Mouse (Mus musculus): ENCODE data around the gene Eml2. TPM values are rescaled to one million over a fixed set of nuclear protein-coding genes. Genes with fewer than 3 reads are reported as not detected.

The Eml2 gene
- polyA plus RNA-seq, 1 experiment from 2014 or later: 1.9 TPM

DNA sequence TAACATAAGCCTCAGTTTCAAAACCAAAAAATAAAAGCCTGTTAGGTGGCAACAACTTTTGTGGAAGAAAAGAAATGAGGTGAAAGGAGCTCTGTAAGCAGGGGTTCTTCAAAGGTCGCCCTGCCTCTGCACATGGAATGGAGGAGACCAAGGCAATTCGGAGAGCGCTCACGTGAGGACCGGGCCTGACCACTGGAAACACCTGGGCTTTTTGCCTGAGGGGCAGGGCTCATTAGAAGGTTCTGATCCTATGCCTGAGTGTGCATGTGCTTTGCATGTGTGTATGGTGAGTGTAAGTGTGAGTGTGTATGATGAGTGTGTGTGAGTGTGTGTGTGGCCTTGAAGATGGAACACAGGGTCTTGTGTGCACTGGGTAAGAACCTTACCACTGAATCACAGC, 54.7 kb downstream of the Eml2 start:
- H3K4me1 ChIP-seq (replicated peaks; ENCODE audit: control insufficient read depth, insufficient read depth, low read length): peaks cover 9% of the 10 kb centered on the region; the same call in 1 of the 2 replicates
- no peak overlapping the region for H3K9ac ChIP-seq (ENCODE audit: low read length)
- H3K27me3 ChIP-seq (replicated peaks; ENCODE audit: control insufficient read depth, insufficient read depth, low read length): no peaks in the 10 kb centered on the region
- no peak overlapping the region for H3K27ac ChIP-seq (ENCODE audit: low read depth)
- H3K9me3 ChIP-seq (ENCODE audit: control insufficient read depth, low read length): no peaks in the 10 kb centered on the region
- no peak for DNase-seq (ENCODE audit: low spot score)
- no peak overlapping the region for H3K4me3 ChIP-seq (ENCODE audit: low read depth, low read length)
- 0 out of 2 replicates have a peak, but pooled peaks cover under 1% of the 10 kb centered on the region for H3K36me3 ChIP-seq (ENCODE audit: control insufficient read depth, insufficient read depth, low read length)
- ATAC-seq (replicated peaks; ENCODE audit: low FRiP score, low TSS enrichment, low read depth): no peak
- 94% methylated on average over 5 of the region's 5 CpGs for WGBS
- no peak overlapping the region for H3K4me2 ChIP-seq (ENCODE audit: low read length)

DNA sequence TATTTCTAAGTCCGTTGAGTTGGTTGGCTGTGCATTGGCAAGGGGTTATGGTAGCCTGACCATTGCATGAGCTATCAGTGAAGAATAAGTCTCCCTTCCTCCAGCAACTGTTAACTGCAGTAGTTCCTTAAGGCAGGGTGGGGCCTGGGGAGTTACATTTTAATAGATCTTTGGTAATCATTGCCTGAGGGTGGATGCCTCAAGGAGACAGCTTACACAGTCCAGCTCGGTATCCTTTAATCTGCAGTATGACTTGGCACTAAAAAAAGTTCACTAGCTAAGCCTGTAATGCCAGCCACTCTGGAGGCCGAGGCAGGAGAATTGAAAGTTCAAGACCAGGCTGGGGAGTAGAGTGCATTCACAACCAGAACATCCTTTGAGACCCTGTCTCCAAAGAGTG, 55.6 kb downstream of the Eml2 start:
- H3K27ac ChIP-seq (ENCODE audit: low read depth): no peak overlapping the region
- no peak overlapping the region for H3K4me3 ChIP-seq (ENCODE audit: low read depth, low read length)
- no peaks in the 10 kb centered on the region for H3K36me3 ChIP-seq (ENCODE audit: control insufficient read depth, insufficient read depth, low read length)
- no peaks in the 10 kb centered on the region for H3K27me3 ChIP-seq (replicated peaks; ENCODE audit: control insufficient read depth, insufficient read depth, low read length)
- WGBS: 79% methylated on average over 3 of the region's 3 CpGs
- H3K9ac ChIP-seq (ENCODE audit: low read length): no peak overlapping the region
- no peaks in the 10 kb centered on the region for H3K9me3 ChIP-seq (ENCODE audit: control insufficient read depth, low read length)
- no peak for DNase-seq (ENCODE audit: low spot score)
- peaks cover 14% of the 10 kb centered on the region; the same call in 1 of the 2 replicates for H3K4me1 ChIP-seq (replicated peaks; ENCODE audit: control insufficient read depth, insufficient read depth, low read length)
- no peak overlapping the region for H3K4me2 ChIP-seq (ENCODE audit: low read length)
- ATAC-seq (replicated peaks; ENCODE audit: low FRiP score, low TSS enrichment, low read depth): no peak

DNA sequence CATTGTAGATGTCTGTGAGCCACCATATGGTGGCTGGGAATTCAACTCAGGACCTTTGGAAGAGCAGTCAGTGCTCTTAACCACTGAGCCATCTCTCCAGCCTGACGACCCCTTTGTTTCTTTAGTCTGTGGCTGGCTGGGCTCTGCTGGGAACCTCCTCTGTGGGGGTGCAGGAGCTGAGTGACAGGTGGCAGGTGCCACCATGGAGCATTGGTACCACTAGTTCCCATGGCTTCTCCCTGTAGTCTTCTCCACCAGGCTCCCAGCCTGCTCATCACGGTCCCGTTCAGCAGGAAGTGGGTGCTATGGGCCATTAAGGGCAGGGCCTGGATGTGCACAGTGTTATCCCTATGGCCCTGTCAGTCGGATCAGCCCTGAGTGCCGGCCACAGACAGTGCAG, 58.4 kb downstream of the Eml2 start:
- no peak overlapping the region for H3K27ac ChIP-seq (ENCODE audit: low read depth)
- DNase-seq (ENCODE audit: low spot score) (no peak), ATAC-seq (replicated peaks; ENCODE audit: low FRiP score, low TSS enrichment, low read depth) (no peak)
- no peaks in the 10 kb centered on the region for H3K36me3 ChIP-seq (ENCODE audit: control insufficient read depth, insufficient read depth, low read length)
- no peak overlapping the region for H3K9ac ChIP-seq (ENCODE audit: low read length)
- no peaks in the 10 kb centered on the region for H3K27me3 ChIP-seq (replicated peaks; ENCODE audit: control insufficient read depth, insufficient read depth, low read length)
- no peak overlapping the region for H3K4me3 ChIP-seq (ENCODE audit: low read depth, low read length)
- H3K9me3 ChIP-seq (ENCODE audit: control insufficient read depth, low read length): no peaks in the 10 kb centered on the region
- H3K4me2 ChIP-seq (ENCODE audit: low read length): no peak overlapping the region
- WGBS: 75% methylated on average over 5 of the region's 5 CpGs
- peaks cover 11% of the 10 kb centered on the region; the same call in 1 of the 2 replicates for H3K4me1 ChIP-seq (replicated peaks; ENCODE audit: control insufficient read depth, insufficient read depth, low read length)

DNA sequence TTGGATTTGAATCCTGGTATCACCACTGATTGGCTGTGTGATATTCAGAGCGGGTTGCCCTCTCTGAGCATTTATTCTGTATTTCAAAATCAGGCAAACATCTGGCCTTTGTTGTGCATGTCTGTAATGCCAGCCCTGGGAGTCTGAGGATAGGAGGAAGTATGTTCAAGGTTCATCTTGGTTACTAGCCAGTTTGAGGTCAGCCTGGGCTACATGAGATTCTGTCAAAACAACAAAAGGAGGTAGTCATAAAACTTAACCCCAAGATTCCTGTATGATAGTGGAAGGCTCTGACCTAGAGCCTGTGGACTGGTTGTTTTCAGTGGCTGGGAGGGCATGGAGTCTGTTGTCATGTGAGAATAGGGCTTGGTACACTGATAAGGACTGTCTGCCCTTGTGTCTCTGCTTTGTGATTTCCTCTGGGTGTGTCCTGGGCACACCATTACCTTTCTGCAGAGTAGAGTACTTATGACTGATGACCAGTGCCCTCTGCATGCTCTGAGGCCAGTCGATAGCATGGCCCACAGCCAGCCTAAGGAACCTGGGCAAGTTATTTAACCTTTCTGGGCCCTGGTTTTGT, 59.0 kb downstream of the Eml2 start:
- Histone ChIP-seq H3K4me3 (ENCODE audit: low read depth, low read length) (no peak overlapping the region), H3K4me2 (ENCODE audit: low read length) (no peak overlapping the region), H3K27me3 (replicated peaks; ENCODE audit: control insufficient read depth, insufficient read depth, low read length) (no peaks in the 10 kb centered on the region), H3K36me3 (ENCODE audit: control insufficient read depth, insufficient read depth, low read length) (no peaks in the 10 kb centered on the region), H3K9me3 (ENCODE audit: control insufficient read depth, low read length) (no peaks in the 10 kb centered on the region), H3K27ac (ENCODE audit: low read depth) (no peak overlapping the region), H3K9ac (ENCODE audit: low read length) (no peak overlapping the region), H3K4me1 (replicated peaks; ENCODE audit: control insufficient read depth, insufficient read depth, low read length) (peaks cover 10% of the 10 kb centered on the region; the same call in 1 of the 2 replicates)
- no peak for ATAC-seq (replicated peaks; ENCODE audit: low FRiP score, low TSS enrichment, low read depth)
- WGBS: 89% methylated on average over 2 of the region's 2 CpGs
- DNase-seq (ENCODE audit: low spot score): no peak

DNA sequence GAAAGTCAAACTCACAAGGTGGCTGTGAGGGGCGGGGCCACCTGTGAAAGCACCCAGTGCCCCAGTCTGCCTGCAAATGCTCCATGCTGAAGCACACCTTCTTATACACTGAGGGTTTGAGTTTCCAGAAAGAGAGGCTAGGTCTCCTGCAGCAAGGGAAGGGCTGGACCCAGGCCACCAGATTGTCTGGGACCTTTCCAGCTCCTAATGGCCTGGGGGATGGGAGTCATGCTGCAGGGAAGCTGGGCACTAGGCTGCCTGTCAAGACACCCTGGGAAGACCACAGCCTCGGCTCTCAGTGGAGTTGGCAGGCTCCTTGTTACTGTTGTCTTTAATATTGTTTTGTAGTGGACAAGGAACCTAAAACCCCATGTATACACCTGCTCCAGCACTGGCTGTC, 60.2 kb downstream of the Eml2 start:
- Histone ChIP-seq H3K9ac (ENCODE audit: low read length) (no peak overlapping the region), H3K4me1 (replicated peaks; ENCODE audit: control insufficient read depth, insufficient read depth, low read length) (peaks cover 10% of the 10 kb centered on the region; the same call in 1 of the 2 replicates), H3K36me3 (ENCODE audit: control insufficient read depth, insufficient read depth, low read length) (no peaks in the 10 kb centered on the region), H3K27me3 (replicated peaks; ENCODE audit: control insufficient read depth, insufficient read depth, low read length) (no peaks in the 10 kb centered on the region), H3K4me3 (ENCODE audit: low read depth, low read length) (no peak overlapping the region), H3K4me2 (ENCODE audit: low read length) (no peak overlapping the region), H3K9me3 (ENCODE audit: control insufficient read depth, low read length) (no peaks in the 10 kb centered on the region), H3K27ac (ENCODE audit: low read depth) (no peak overlapping the region)
- 75% methylated on average over 2 of the region's 2 CpGs for WGBS
- DNase-seq (ENCODE audit: low spot score): no peak
- no peak for ATAC-seq (replicated peaks; ENCODE audit: low FRiP score, low TSS enrichment, low read depth)

DNA sequence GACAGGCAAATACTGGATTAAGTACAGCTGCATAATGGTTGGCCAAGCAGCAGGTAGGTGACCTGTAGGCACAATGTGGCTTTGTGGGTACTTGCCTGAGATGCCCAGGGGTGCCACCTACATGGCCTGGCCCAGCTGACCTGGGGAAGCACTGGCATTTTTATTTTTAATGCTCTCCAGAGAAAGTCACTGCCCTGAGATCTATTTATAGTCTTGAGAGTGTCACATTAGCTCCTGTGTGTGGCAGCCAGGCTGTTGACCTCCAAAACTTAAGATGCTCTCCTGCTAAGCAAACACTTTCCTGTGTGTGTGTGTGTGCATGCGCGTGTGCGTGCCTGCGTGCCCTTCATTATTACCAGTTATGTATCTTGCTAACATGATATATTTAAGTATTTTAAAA, 62.1 kb downstream of the Eml2 start:
- H3K4me2 ChIP-seq (ENCODE audit: low read length): no peak overlapping the region
- H3K27me3 ChIP-seq (replicated peaks; ENCODE audit: control insufficient read depth, insufficient read depth, low read length): no peaks in the 10 kb centered on the region
- H3K9me3 ChIP-seq (ENCODE audit: control insufficient read depth, low read length): no peaks in the 10 kb centered on the region
- H3K9ac ChIP-seq (ENCODE audit: low read length): no peak overlapping the region
- no peak overlapping the region for H3K27ac ChIP-seq (ENCODE audit: low read depth)
- 98% methylated on average over 4 of the region's 4 CpGs for WGBS
- no peak overlapping the region for H3K4me3 ChIP-seq (ENCODE audit: low read depth, low read length)
- no peaks in the 10 kb centered on the region for H3K36me3 ChIP-seq (ENCODE audit: control insufficient read depth, insufficient read depth, low read length)
- H3K4me1 ChIP-seq (replicated peaks; ENCODE audit: control insufficient read depth, insufficient read depth, low read length): peaks cover 10% of the 10 kb centered on the region; the same call in 1 of the 2 replicates
- DNase-seq (ENCODE audit: low spot score) (no peak), ATAC-seq (replicated peaks; ENCODE audit: low FRiP score, low TSS enrichment, low read depth) (no peak)

DNA sequence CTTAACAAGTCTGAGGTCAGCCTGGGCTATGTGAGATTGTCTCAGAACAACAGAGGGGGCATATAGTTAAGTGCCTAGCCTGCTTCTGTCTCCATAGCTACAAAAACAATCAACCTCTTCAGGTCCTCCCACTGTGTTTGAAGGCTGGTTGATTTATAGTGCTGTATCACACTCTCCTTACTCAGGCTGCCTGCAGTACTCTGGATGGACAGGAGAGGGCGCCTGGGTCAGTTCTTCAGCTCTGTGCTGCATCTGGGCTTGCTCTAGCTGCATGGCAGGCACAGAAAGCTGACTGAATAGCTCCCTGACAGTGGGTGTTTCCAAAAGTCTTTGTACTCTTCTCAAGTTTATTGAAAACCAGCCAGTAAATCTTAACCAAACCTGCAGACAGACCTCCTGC, 63.2 kb downstream of the Eml2 start:
- Histone ChIP-seq H3K9ac (ENCODE audit: low read length) (no peak overlapping the region), H3K4me3 (ENCODE audit: low read depth, low read length) (no peak overlapping the region), H3K9me3 (ENCODE audit: control insufficient read depth, low read length) (no peaks in the 10 kb centered on the region), H3K27me3 (replicated peaks; ENCODE audit: control insufficient read depth, insufficient read depth, low read length) (no peaks in the 10 kb centered on the region), H3K36me3 (ENCODE audit: control insufficient read depth, insufficient read depth, low read length) (no peaks in the 10 kb centered on the region), H3K4me2 (ENCODE audit: low read length) (no peak overlapping the region), H3K4me1 (replicated peaks; ENCODE audit: control insufficient read depth, insufficient read depth, low read length) (peaks cover 10% of the 10 kb centered on the region; the same call in 1 of the 2 replicates), H3K27ac (ENCODE audit: low read depth) (peak overlapping the region; percentile 14; the same call in 1 of the 2 replicates)
- WGBS: 0% methylated on average over 1 of the region's 1 CpGs
- peak; percentile 86 for ATAC-seq (replicated peaks; ENCODE audit: low FRiP score, low TSS enrichment, low read depth)
- peak; percentile 98 for DNase-seq (ENCODE audit: low spot score)

DNA sequence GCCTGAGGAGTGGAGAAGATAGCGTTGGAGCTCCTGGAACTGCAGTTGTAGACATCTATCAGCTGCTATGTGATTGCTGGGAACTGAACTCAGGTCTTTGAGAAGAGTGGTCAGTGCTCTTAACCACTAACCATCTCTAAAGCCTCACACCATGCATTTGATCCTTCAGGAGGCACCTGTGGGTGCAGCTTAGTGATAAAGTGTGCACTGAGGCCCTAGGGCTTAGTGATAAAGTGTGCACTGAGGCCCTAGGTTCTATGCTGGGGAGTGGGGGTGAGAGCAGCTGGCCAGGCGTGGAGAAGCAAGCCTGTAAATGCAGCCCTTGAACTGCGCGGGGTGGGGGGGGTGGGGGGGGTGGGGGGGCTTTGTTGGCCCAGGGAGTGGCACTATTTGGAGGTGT, 63.8 kb downstream of the Eml2 start:
- H3K27ac ChIP-seq (ENCODE audit: low read depth): peak overlapping the region; percentile 14; the same call in 1 of the 2 replicates
- no peaks in the 10 kb centered on the region for H3K9me3 ChIP-seq (ENCODE audit: control insufficient read depth, low read length)
- H3K4me1 ChIP-seq (replicated peaks; ENCODE audit: control insufficient read depth, insufficient read depth, low read length): peaks cover 10% of the 10 kb centered on the region; the same call in 1 of the 2 replicates
- 60% methylated on average over 2 of the region's 4 CpGs for WGBS
- peaks cover 5% of the 10 kb centered on the region for H3K36me3 ChIP-seq (ENCODE audit: control insufficient read depth, insufficient read depth, low read length)
- DNase-seq (ENCODE audit: low spot score) (no peak), ATAC-seq (replicated peaks; ENCODE audit: low FRiP score, low TSS enrichment, low read depth) (no peak)
- H3K27me3 ChIP-seq (replicated peaks; ENCODE audit: control insufficient read depth, insufficient read depth, low read length): no peaks in the 10 kb centered on the region
- H3K4me2 ChIP-seq (ENCODE audit: low read length): no peak overlapping the region
- H3K9ac ChIP-seq (ENCODE audit: low read length): no peak overlapping the region
- H3K4me3 ChIP-seq (ENCODE audit: low read depth, low read length): no peak overlapping the region

DNA sequence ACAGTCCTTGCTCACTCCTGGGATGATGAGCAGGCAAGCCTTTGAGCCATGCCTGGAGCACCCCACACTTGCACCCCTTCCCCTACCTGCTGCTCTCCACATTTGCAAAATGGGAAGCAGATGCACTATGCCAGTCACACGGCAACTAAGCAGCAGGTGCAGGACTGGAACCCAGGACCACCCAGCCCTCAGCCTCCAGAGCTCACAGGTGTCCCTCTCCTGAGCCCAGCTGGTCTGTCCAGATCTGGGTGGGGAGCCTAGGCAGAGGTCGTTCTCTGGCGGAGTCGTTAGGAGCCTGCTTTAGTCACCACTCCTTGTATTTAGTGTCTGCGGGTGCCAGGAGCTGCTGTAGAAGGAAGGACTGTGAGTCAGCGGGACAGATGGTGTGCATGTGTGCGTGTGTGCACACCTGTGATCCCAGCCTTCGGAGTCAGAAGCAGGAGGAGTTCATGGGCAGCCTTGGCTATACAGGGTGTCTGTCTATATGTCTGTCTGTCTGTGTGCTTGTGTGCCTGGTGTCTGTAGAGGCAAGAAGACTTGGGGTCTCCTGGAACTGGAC, 64.8 kb downstream of the Eml2 start:
- Histone ChIP-seq H3K4me2 (ENCODE audit: low read length) (no peak overlapping the region), H3K9me3 (ENCODE audit: control insufficient read depth, low read length) (no peaks in the 10 kb centered on the region), H3K36me3 (ENCODE audit: control insufficient read depth, insufficient read depth, low read length) (peaks cover 15% of the 10 kb centered on the region), H3K4me1 (replicated peaks; ENCODE audit: control insufficient read depth, insufficient read depth, low read length) (peaks cover 10% of the 10 kb centered on the region; the same call in 1 of the 2 replicates), H3K27me3 (replicated peaks; ENCODE audit: control insufficient read depth, insufficient read depth, low read length) (no peaks in the 10 kb centered on the region), H3K4me3 (ENCODE audit: low read depth, low read length) (no peak overlapping the region), H3K27ac (ENCODE audit: low read depth) (no peak overlapping the region), H3K9ac (ENCODE audit: low read length) (no peak overlapping the region)
- WGBS: 86% methylated on average over 8 of the region's 8 CpGs
- DNase-seq (ENCODE audit: low spot score): no peak
- no peak for ATAC-seq (replicated peaks; ENCODE audit: low FRiP score, low TSS enrichment, low read depth)
